Mouse (Mus musculus) brain, embryonic 18.5 days (tissue): ENCODE results near the gene Sh3gl1.
A peak's percentile ranks its signal among the peaks of the same experiment; 100 is the strongest.

ENCODE experiments used
- DNase-seq: peaks from one replicate; pipeline ENCODE4 v3.0.0-alpha.2; 2012; ENCODE audit warnings: low read depth, low spot score

Gene Sh3gl1

GRCm38 (mm10) chr17:55999794-56000499 is 36.5 kb downstream of the Sh3gl1 start:
- DNase-seq, result no peak

GRCm38 (mm10) chr17:55996007-55996406 is 40.4 kb downstream of the Sh3gl1 start:
- no peak for DNase-seq

GRCm38 (mm10) chr17:55990278-55990898 is 46.0 kb downstream of the Sh3gl1 start:
- no peak for DNase-seq

GRCm38 (mm10) chr17:55986030-55986961 is 50.1 kb downstream of the Sh3gl1 start, which contains the start of gene Fsd1:
Gene Fsd1, plus strand, starts transcription at chr17:55986509.
- DNase-seq, result peak; percentile 73

- DNase-seq, result no peak
These were observed 59.1 kb downstream of the Sh3gl1 start for GRCm38 (mm10) chr17:55977301-55977700.

- no peak for DNase-seq
These were observed 60.1 kb downstream of the Sh3gl1 start for GRCm38 (mm10) chr17:55976255-55976862.

- DNase-seq, result no peak
These were observed 65.0 kb downstream of the Sh3gl1 start for GRCm38 (mm10) chr17:55971453-55971852.

GRCm38 (mm10) chr17:55969966-55970891 is 66.2 kb downstream of the Sh3gl1 start, which contains the start of gene Shd:
Gene Shd, plus strand, starts transcription at chr17:55970467.
- no peak for DNase-seq

- peak; percentile 47 for DNase-seq
These were observed 66.9 kb downstream of the Sh3gl1 start for GRCm38 (mm10) chr17:55969560-55969959.

GRCm38 (mm10) chr17:55968210-55968609 is 68.2 kb downstream of the Sh3gl1 start:
- DNase-seq, result no peak

GRCm38 (mm10) chr17:55967186-55967585 is 69.2 kb downstream of the Sh3gl1 start:
- DNase-seq, result no peak
